Mouse (Mus musculus): ENCODE results near the gene Ncor1. TPM values are rescaled to one million over a fixed set of nuclear protein-coding genes. Genes with fewer than 3 reads are reported as not detected.
"Not testable (repeated sequence)": the region's sequence is repeated elsewhere in the genome, so short reads cannot be mapped to it uniquely, and the experiment has no call there.

The Ncor1 gene
- polyA plus RNA-seq, 1 experiment from 2014 or later = 211 TPM

- H3K4me1 ChIP-seq (ENCODE audit: control insufficient read depth, insufficient read depth, low read length) = no peaks in the 10 kb centered on the region
- no peak overlapping the region for H3K9ac ChIP-seq (replicated peaks; ENCODE audit: low read length)
- peaks cover 75% of the 10 kb centered on the region for H3K36me3 ChIP-seq (ENCODE audit: control insufficient read depth, insufficient read depth, low read length)
- no peaks in the 10 kb centered on the region for H3K9me3 ChIP-seq (ENCODE audit: control insufficient read depth, low read length)
- H3K27me3 ChIP-seq (ENCODE audit: control insufficient read depth, insufficient read depth, low read length) = no peaks in the 10 kb centered on the region
- DNase-seq = no peak
- 94% methylated on average over 5 of the region's 5 CpGs for WGBS
- no peak overlapping the region for H3K27ac ChIP-seq (replicated peaks; ENCODE audit: low read depth, low read length)
- no peak overlapping the region for H3K4me3 ChIP-seq (replicated peaks; ENCODE audit: low read depth, low read length)
- ATAC-seq (ENCODE audit: low FRiP score, low TSS enrichment) = no peak
- H3K4me2 ChIP-seq (ENCODE audit: low read length) = no peak overlapping the region
These were observed 143.4 kb downstream of the Ncor1 start for GRCm38 (mm10) chr11:62314984-62315383.

GRCm38 (mm10) chr11:62309296-62309695, 149.0 kb downstream of the Ncor1 start:
- 95% methylated on average over 2 of the region's 2 CpGs for WGBS
- H3K4me1 ChIP-seq (ENCODE audit: control insufficient read depth, insufficient read depth, low read length) = no peaks in the 10 kb centered on the region
- H3K9ac ChIP-seq (replicated peaks; ENCODE audit: low read length) = no peak overlapping the region
- ATAC-seq (ENCODE audit: low FRiP score, low TSS enrichment) (no peak), DNase-seq (no peak)
- H3K27me3 ChIP-seq (ENCODE audit: control insufficient read depth, insufficient read depth, low read length) = no peaks in the 10 kb centered on the region
- H3K4me2 ChIP-seq (ENCODE audit: low read length) = no peak overlapping the region
- H3K9me3 ChIP-seq (ENCODE audit: control insufficient read depth, low read length) = no peaks in the 10 kb centered on the region
- no peak overlapping the region for H3K27ac ChIP-seq (replicated peaks; ENCODE audit: low read depth, low read length)
- no peak overlapping the region for H3K4me3 ChIP-seq (replicated peaks; ENCODE audit: low read depth, low read length)
- H3K36me3 ChIP-seq (ENCODE audit: control insufficient read depth, insufficient read depth, low read length) = peaks cover 63% of the 10 kb centered on the region

GRCm38 (mm10) chr11:62305866-62306265, 152.5 kb downstream of the Ncor1 start:
- no peaks in the 10 kb centered on the region for H3K27me3 ChIP-seq (ENCODE audit: control insufficient read depth, insufficient read depth, low read length)
- no peak overlapping the region for H3K27ac ChIP-seq (replicated peaks; ENCODE audit: low read depth, low read length)
- H3K4me2 ChIP-seq (ENCODE audit: low read length) = no peak overlapping the region
- peaks cover 43% of the 10 kb centered on the region for H3K36me3 ChIP-seq (ENCODE audit: control insufficient read depth, insufficient read depth, low read length)
- no peaks in the 10 kb centered on the region for H3K9me3 ChIP-seq (ENCODE audit: control insufficient read depth, low read length)
- DNase-seq = no peak
- H3K4me3 ChIP-seq (replicated peaks; ENCODE audit: low read depth, low read length) = no peak overlapping the region
- 100% methylated on average over 2 of the region's 2 CpGs for WGBS
- no peaks in the 10 kb centered on the region for H3K4me1 ChIP-seq (ENCODE audit: control insufficient read depth, insufficient read depth, low read length)
- no peak for ATAC-seq (ENCODE audit: low FRiP score, low TSS enrichment)
- H3K9ac ChIP-seq (replicated peaks; ENCODE audit: low read length) = no peak overlapping the region

- WGBS = 88% methylated on average over 6 of the region's 6 CpGs
- ATAC-seq (ENCODE audit: low FRiP score, low TSS enrichment) = no peak
- no peaks in the 10 kb centered on the region for H3K9me3 ChIP-seq (ENCODE audit: control insufficient read depth, low read length)
These were observed 159.5 kb downstream of the Ncor1 start for GRCm38 (mm10) chr11:62298883-62299282.

GRCm38 (mm10) chr11:62294121-62294520, 164.2 kb downstream of the Ncor1 start:
- Histone ChIP-seq H3K36me3 (ENCODE audit: control insufficient read depth, insufficient read depth, low read length) (peaks cover 50% of the 10 kb centered on the region), H3K4me2 (ENCODE audit: low read length) (no peak overlapping the region), H3K27ac (replicated peaks; ENCODE audit: low read depth, low read length) (no peak overlapping the region), H3K9ac (replicated peaks; ENCODE audit: low read length) (no peak overlapping the region), H3K27me3 (ENCODE audit: control insufficient read depth, insufficient read depth, low read length) (no peaks in the 10 kb centered on the region), H3K4me1 (ENCODE audit: control insufficient read depth, insufficient read depth, low read length) (no peaks in the 10 kb centered on the region), H3K4me3 (replicated peaks; ENCODE audit: low read depth, low read length) (no peak overlapping the region), H3K9me3 (ENCODE audit: control insufficient read depth, low read length) (no peaks in the 10 kb centered on the region)
- 87% methylated on average over 2 of the region's 2 CpGs for WGBS
- no peak for ATAC-seq (ENCODE audit: low FRiP score, low TSS enrichment)
- no peak for DNase-seq

More at GRCm38 (mm10) chr11:62298883-62299282, 159.5 kb downstream of the Ncor1 start:
- H3K36me3 ChIP-seq (ENCODE audit: control insufficient read depth, insufficient read depth, low read length) = peaks cover 27% of the 10 kb centered on the region
- no peak overlapping the region for H3K4me2 ChIP-seq (ENCODE audit: low read length)
- H3K4me1 ChIP-seq (ENCODE audit: control insufficient read depth, insufficient read depth, low read length) = no peaks in the 10 kb centered on the region
- no peak for DNase-seq
- no peak overlapping the region for H3K27ac ChIP-seq (replicated peaks; ENCODE audit: low read depth, low read length)
- no peaks in the 10 kb centered on the region for H3K27me3 ChIP-seq (ENCODE audit: control insufficient read depth, insufficient read depth, low read length)
- H3K4me3 ChIP-seq (replicated peaks; ENCODE audit: low read depth, low read length) = no peak overlapping the region
- H3K9ac ChIP-seq (replicated peaks; ENCODE audit: low read length) = no peak overlapping the region

- H3K36me3 ChIP-seq (ENCODE audit: control insufficient read depth, insufficient read depth, low read length) = peaks cover 68% of the 10 kb centered on the region
- WGBS = 92% methylated on average over 1 of the region's 1 CpGs
These were observed 170.6 kb downstream of the Ncor1 start for GRCm38 (mm10) chr11:62287700-62288099.

GRCm38 (mm10) chr11:62285020-62285419, 173.3 kb downstream of the Ncor1 start:
- Histone ChIP-seq H3K27me3 (ENCODE audit: control insufficient read depth, insufficient read depth, low read length) (no peaks in the 10 kb centered on the region), H3K27ac (replicated peaks; ENCODE audit: low read depth, low read length) (no peak overlapping the region), H3K36me3 (ENCODE audit: control insufficient read depth, insufficient read depth, low read length) (peaks cover 52% of the 10 kb centered on the region), H3K4me3 (replicated peaks; ENCODE audit: low read depth, low read length) (no peak overlapping the region), H3K9ac (replicated peaks; ENCODE audit: low read length) (no peak overlapping the region), H3K9me3 (ENCODE audit: control insufficient read depth, low read length) (no peaks in the 10 kb centered on the region), H3K4me2 (ENCODE audit: low read length) (no peak overlapping the region), H3K4me1 (ENCODE audit: control insufficient read depth, insufficient read depth, low read length) (peaks cover 8% of the 10 kb centered on the region)
- no peak for DNase-seq
- 92% methylated on average over 8 of the region's 8 CpGs for WGBS
- no peak for ATAC-seq (ENCODE audit: low FRiP score, low TSS enrichment)

More at GRCm38 (mm10) chr11:62287700-62288099, 170.6 kb downstream of the Ncor1 start:
- H3K27ac ChIP-seq (replicated peaks; ENCODE audit: low read depth, low read length) = no peak overlapping the region
- no peak for DNase-seq
- no peak overlapping the region for H3K4me2 ChIP-seq (ENCODE audit: low read length)
- no peak for ATAC-seq (ENCODE audit: low FRiP score, low TSS enrichment)
- H3K27me3 ChIP-seq (ENCODE audit: control insufficient read depth, insufficient read depth, low read length) = no peaks in the 10 kb centered on the region
- H3K9ac ChIP-seq (replicated peaks; ENCODE audit: low read length) = no peak overlapping the region
- H3K9me3 ChIP-seq (ENCODE audit: control insufficient read depth, low read length) = no peaks in the 10 kb centered on the region
- peaks cover under 1% of the 10 kb centered on the region; the same call in 1 of the 2 replicates for H3K4me1 ChIP-seq (ENCODE audit: control insufficient read depth, insufficient read depth, low read length)
- H3K4me3 ChIP-seq (replicated peaks; ENCODE audit: low read depth, low read length) = no peak overlapping the region

- not testable (repeated sequence) for H3K4me1 ChIP-seq (ENCODE audit: control insufficient read depth, insufficient read depth, low read length); H3K9ac ChIP-seq (replicated peaks; ENCODE audit: low read length); H3K27me3 ChIP-seq (ENCODE audit: control insufficient read depth, insufficient read depth, low read length); DNase-seq; H3K27ac ChIP-seq (replicated peaks; ENCODE audit: low read depth, low read length); H3K4me3 ChIP-seq (replicated peaks; ENCODE audit: low read depth, low read length); H3K4me2 ChIP-seq (ENCODE audit: low read length); ATAC-seq (ENCODE audit: low FRiP score, low TSS enrichment); H3K9me3 ChIP-seq (ENCODE audit: control insufficient read depth, low read length)
- WGBS = 94% methylated on average over 3 of the region's 3 CpGs
- peaks cover 45% of the 10 kb centered on the region for H3K36me3 ChIP-seq (ENCODE audit: control insufficient read depth, insufficient read depth, low read length)
These were observed 174.3 kb downstream of the Ncor1 start for GRCm38 (mm10) chr11:62284020-62284419.

- DNase-seq = peak; percentile 76
These were observed 176.7 kb downstream of the Ncor1 start for GRCm38 (mm10) chr11:62281601-62281997.

More at GRCm38 (mm10) chr11:62281601-62281997, 176.7 kb downstream of the Ncor1 start:
- Histone ChIP-seq H3K4me2 (ENCODE audit: low read length) (peak overlapping the region; percentile 77), H3K4me3 (replicated peaks; ENCODE audit: low read depth, low read length) (peak overlapping the region; percentile 78), H3K36me3 (ENCODE audit: control insufficient read depth, insufficient read depth, low read length) (peaks cover 24% of the 10 kb centered on the region), H3K9me3 (ENCODE audit: control insufficient read depth, low read length) (no peaks in the 10 kb centered on the region), H3K4me1 (ENCODE audit: control insufficient read depth, insufficient read depth, low read length) (peaks cover 8% of the 10 kb centered on the region), H3K9ac (replicated peaks; ENCODE audit: low read length) (peak overlapping the region; percentile 87), H3K27me3 (ENCODE audit: control insufficient read depth, insufficient read depth, low read length) (no peaks in the 10 kb centered on the region), H3K27ac (replicated peaks; ENCODE audit: low read depth, low read length) (peak overlapping the region; percentile 87)
- peak; percentile 76 for ATAC-seq (ENCODE audit: low FRiP score, low TSS enrichment)
- under 1% methylated on average over 57 of the region's 57 CpGs for WGBS
